19 mouse cellular contexts compared by ENCODE assay signal in genomic region chr12:21531766-21532165, GRCm38 (mm10).
DNase-seq lines count a peak whose midpoint lies in the region; ATAC-seq lines count a peak whose summit lies in the region.
"Had no signal": no experiment of that assay in that cellular context is flagged by ENCODE, and none has a peak within 500 bp of the region (broad histone marks: within the 10 kb centered on the region; RNA-seq: fewer than 3 reads in every experiment).

No protein-coding gene starts in this region.

- ATAC-seq in hindbrain, embryonic 16.5 days = 0 out of 2 replicates have a peak, but pooled peaks have one; percentile 11
- no peak for ATAC-seq in hindbrain, embryonic 11.5 days (ENCODE audit: low FRiP score)
- ATAC-seq: forebrain, embryonic 14.5 days; hindbrain, postnatal 0 days had no signal

- whole genome bisulfite sequencing in heart, embryonic 10.5 days = 74% methylated on average over 3 of the region's 3 CpGs
- WGBS in hindbrain, embryonic 16.5 days = 84% methylated on average over 3 of the region's 3 CpGs
- WGBS in hindbrain, embryonic 11.5 days = 97% methylated on average over 3 of the region's 3 CpGs

- H3K9me3 ChIP-seq in heart, embryonic 10.5 days = no peaks in the 10 kb centered on the region
- no peaks in the 10 kb centered on the region for H3K9me3 ChIP-seq in hindbrain, embryonic 16.5 days (ENCODE audit: control insufficient read depth, low read length)
- no peaks in the 10 kb centered on the region for H3K9me3 ChIP-seq in hindbrain, embryonic 11.5 days (ENCODE audit: control insufficient read depth, low read length)
- H3K9me3 ChIP-seq: embryonic facial prominence, embryonic 13.5 days; hindbrain, embryonic 12.5 days had no signal

- H3K27me3 ChIP-seq in heart, embryonic 10.5 days (ENCODE audit: insufficient read depth, poor library complexity, severe bottlenecking) = no peaks in the 10 kb centered on the region
- no peaks in the 10 kb centered on the region for H3K27me3 ChIP-seq in hindbrain, embryonic 16.5 days (replicated peaks; ENCODE audit: control insufficient read depth, insufficient read depth, low read length)
- H3K27me3 ChIP-seq in hindbrain, embryonic 11.5 days (ENCODE audit: control insufficient read depth, insufficient read depth, low read length) = no peaks in the 10 kb centered on the region
- H3K27me3 ChIP-seq: CH12.LX; embryonic facial prominence, embryonic 13.5 days; hindbrain, embryonic 12.5 days had no signal

- H3K4me2 ChIP-seq in hindbrain, embryonic 16.5 days (ENCODE audit: low read length) = no peak overlapping the region
- H3K4me2 ChIP-seq in hindbrain, embryonic 11.5 days (replicated peaks; ENCODE audit: low read depth, low read length) = no peak overlapping the region
- H3K4me2 ChIP-seq: embryonic facial prominence, embryonic 13.5 days; hindbrain, embryonic 12.5 days had no signal

- peak; percentile 88 for DNase-seq in heart, adult 11 months
- DNase-seq in heart, embryonic 10.5 days (ENCODE audit: low spot score) = no peak
- DNase-seq in hindbrain, embryonic 11.5 days (ENCODE audit: low spot score) = no peak
- peak; percentile 28 to 42 for DNase-seq in heart, postnatal 10 days
- no peak for DNase-seq in embryo, embryonic 9.5 days (ENCODE audit: extremely low spot score)
- DNase-seq in kidney, adult 18-20 months = no peak
- DNase-seq: adrenal gland, adult 8-10 months; adrenal gland, postnatal 36 days; cerebellum, adult 8-10 months; cerebellum, postnatal 25 days; gastrocnemius, postnatal 36 days; kidney, adult 11 months had no signal

- no peak overlapping the region for H3K9ac ChIP-seq in hindbrain, embryonic 16.5 days (ENCODE audit: low read depth, low read length)
- H3K9ac ChIP-seq in hindbrain, embryonic 11.5 days (ENCODE audit: low read depth, low read length) = no peak overlapping the region
- H3K9ac ChIP-seq: embryonic facial prominence, embryonic 13.5 days; hindbrain, embryonic 12.5 days had no signal

- H3K4me3 ChIP-seq in heart, embryonic 10.5 days = no peak overlapping the region
- no peak overlapping the region for H3K4me3 ChIP-seq in hindbrain, embryonic 16.5 days (ENCODE audit: low read length)
- no peak overlapping the region for H3K4me3 ChIP-seq in hindbrain, embryonic 11.5 days (ENCODE audit: low read depth, low read length)
- H3K4me3 ChIP-seq: embryonic facial prominence, embryonic 13.5 days; heart, adult 2 months; hindbrain, embryonic 12.5 days had no signal

- no peak overlapping the region for H3K27ac ChIP-seq in heart, embryonic 10.5 days
- H3K27ac ChIP-seq in hindbrain, embryonic 16.5 days (ENCODE audit: low read depth, low read length) = no peak overlapping the region
- no peak overlapping the region for H3K27ac ChIP-seq in hindbrain, embryonic 11.5 days (ENCODE audit: low read depth, low read length)
- H3K27ac ChIP-seq: embryonic facial prominence, embryonic 13.5 days; heart, adult 2 months; hindbrain, embryonic 12.5 days; hindbrain, postnatal 0 days had no signal

- H3K4me1 ChIP-seq in heart, embryonic 10.5 days = no peaks in the 10 kb centered on the region
- H3K4me1 ChIP-seq in hindbrain, embryonic 16.5 days (ENCODE audit: control insufficient read depth, insufficient read depth, low read depth, low read length) = no peaks in the 10 kb centered on the region
- no peaks in the 10 kb centered on the region for H3K4me1 ChIP-seq in hindbrain, embryonic 11.5 days (replicated peaks; ENCODE audit: control insufficient read depth, insufficient read depth, low read length)
- H3K4me1 ChIP-seq: embryonic facial prominence, embryonic 13.5 days; hindbrain, embryonic 12.5 days had no signal

- no peaks in the 10 kb centered on the region for H3K36me3 ChIP-seq in heart, embryonic 10.5 days
- no peaks in the 10 kb centered on the region for H3K36me3 ChIP-seq in hindbrain, embryonic 16.5 days (ENCODE audit: control insufficient read depth, insufficient read depth, low read length)
- H3K36me3 ChIP-seq in hindbrain, embryonic 11.5 days (ENCODE audit: control insufficient read depth, insufficient read depth, low read length) = no peaks in the 10 kb centered on the region
- H3K36me3 ChIP-seq: embryonic facial prominence, embryonic 13.5 days; hindbrain, embryonic 12.5 days had no signal

- intact Hi-C loops in heart, postnatal 10 days (cut with DNase I) = no loop called here

Comparison
In these comparisons a context has a peak if more than half of its experiments do, and no peak if none do; other contexts are left out.
1. DNase-seq: peak in heart, adult 11 months (single experiment) and heart, postnatal 10 days (2 of 2); none in heart, embryonic 10.5 days (single experiment), hindbrain, embryonic 11.5 days (single experiment), embryo, embryonic 9.5 days (single experiment) and kidney, adult 18-20 months (single experiment).